Mouse (Mus musculus): ENCODE results near the gene Otos. TPM values are rescaled to one million over a fixed set of nuclear protein-coding genes. Genes with fewer than 3 reads are reported as not detected.

Otos gene
- polyA plus RNA-seq, 1 experiment from 2014 or later: 0.24 TPM

GRCm38 (mm10) chr1:92640393-92640792 is 8.2 kb downstream of the Otos start:
- H3K36me3 ChIP-seq (ENCODE audit: control insufficient read depth, insufficient read depth): peaks cover 11% of the 10 kb centered on the region
- ATAC-seq (replicated peaks; ENCODE audit: extremely low read depth, insufficient read depth, low FRiP score): no peak
- WGBS: 72% methylated on average over 6 of the region's 6 CpGs
- H3K9ac ChIP-seq (ENCODE audit: low read length): no peak overlapping the region
- H3K4me3 ChIP-seq (ENCODE audit: low read length): no peak overlapping the region
- H3K27me3 ChIP-seq (ENCODE audit: control insufficient read depth, insufficient read depth, low read length): no peaks in the 10 kb centered on the region
- H3K4me2 ChIP-seq (ENCODE audit: low read depth, low read length): peak overlapping the region; percentile 96; the same call in 1 of the 2 replicates
- no peak overlapping the region for H3K27ac ChIP-seq (ENCODE audit: low read length)
- H3K9me3 ChIP-seq (replicated peaks; ENCODE audit: control insufficient read depth, low read length): no peaks in the 10 kb centered on the region
- H3K4me1 ChIP-seq (ENCODE audit: control insufficient read depth, insufficient read depth, low read length): peaks cover 17% of the 10 kb centered on the region

- peaks cover 17% of the 10 kb centered on the region for H3K4me1 ChIP-seq (ENCODE audit: control insufficient read depth, insufficient read depth, low read length)
- no peaks in the 10 kb centered on the region for H3K9me3 ChIP-seq (replicated peaks; ENCODE audit: control insufficient read depth, low read length)
- no peak overlapping the region for H3K9ac ChIP-seq (ENCODE audit: low read length)
- no peak overlapping the region for H3K27ac ChIP-seq (ENCODE audit: low read length)
- no peak overlapping the region for H3K4me3 ChIP-seq (ENCODE audit: low read length)
- WGBS: 97% methylated on average over 4 of the region's 4 CpGs
- H3K27me3 ChIP-seq (ENCODE audit: control insufficient read depth, insufficient read depth, low read length): no peaks in the 10 kb centered on the region
- no peak for ATAC-seq (replicated peaks; ENCODE audit: extremely low read depth, insufficient read depth, low FRiP score)
- peaks cover 11% of the 10 kb centered on the region for H3K36me3 ChIP-seq (ENCODE audit: control insufficient read depth, insufficient read depth)
- H3K4me2 ChIP-seq (ENCODE audit: low read depth, low read length): no peak overlapping the region
These were observed 9.9 kb downstream of the Otos start for GRCm38 (mm10) chr1:92638736-92639135.

GRCm38 (mm10) chr1:92638181-92638580 is 10.5 kb downstream of the Otos start:
- Histone ChIP-seq H3K36me3 (ENCODE audit: control insufficient read depth, insufficient read depth) (peaks cover 11% of the 10 kb centered on the region), H3K27me3 (ENCODE audit: control insufficient read depth, insufficient read depth, low read length) (no peaks in the 10 kb centered on the region), H3K9me3 (replicated peaks; ENCODE audit: control insufficient read depth, low read length) (no peaks in the 10 kb centered on the region), H3K4me3 (ENCODE audit: low read length) (no peak overlapping the region), H3K9ac (ENCODE audit: low read length) (no peak overlapping the region), H3K4me2 (ENCODE audit: low read depth, low read length) (no peak overlapping the region), H3K4me1 (ENCODE audit: control insufficient read depth, insufficient read depth, low read length) (peaks cover 17% of the 10 kb centered on the region), H3K27ac (ENCODE audit: low read length) (no peak overlapping the region)
- WGBS: 88% methylated on average over 3 of the region's 3 CpGs
- no peak for ATAC-seq (replicated peaks; ENCODE audit: extremely low read depth, insufficient read depth, low FRiP score)

GRCm38 (mm10) chr1:92637501-92638172 is 11.0 kb downstream of the Otos start:
- Histone ChIP-seq H3K27ac (ENCODE audit: low read length) (no peak overlapping the region), H3K27me3 (ENCODE audit: control insufficient read depth, insufficient read depth, low read length) (no peaks in the 10 kb centered on the region), H3K9me3 (replicated peaks; ENCODE audit: control insufficient read depth, low read length) (no peaks in the 10 kb centered on the region), H3K4me1 (ENCODE audit: control insufficient read depth, insufficient read depth, low read length) (peaks cover 17% of the 10 kb centered on the region), H3K4me3 (ENCODE audit: low read length) (no peak overlapping the region), H3K9ac (ENCODE audit: low read length) (no peak overlapping the region), H3K4me2 (ENCODE audit: low read depth, low read length) (no peak overlapping the region), H3K36me3 (ENCODE audit: control insufficient read depth, insufficient read depth) (peaks cover 11% of the 10 kb centered on the region)
- 89% methylated on average over 15 of the region's 15 CpGs for WGBS
- ATAC-seq (replicated peaks; ENCODE audit: extremely low read depth, insufficient read depth, low FRiP score): no peak

- ATAC-seq (replicated peaks; ENCODE audit: extremely low read depth, insufficient read depth, low FRiP score): no peak
- Histone ChIP-seq H3K4me2 (ENCODE audit: low read depth, low read length) (no peak overlapping the region), H3K36me3 (ENCODE audit: control insufficient read depth, insufficient read depth) (peaks cover 11% of the 10 kb centered on the region), H3K4me1 (ENCODE audit: control insufficient read depth, insufficient read depth, low read length) (peaks cover 13% of the 10 kb centered on the region), H3K4me3 (ENCODE audit: low read length) (no peak overlapping the region), H3K27ac (ENCODE audit: low read length) (no peak overlapping the region), H3K9me3 (replicated peaks; ENCODE audit: control insufficient read depth, low read length) (no peaks in the 10 kb centered on the region), H3K27me3 (ENCODE audit: control insufficient read depth, insufficient read depth, low read length) (no peaks in the 10 kb centered on the region), H3K9ac (ENCODE audit: low read length) (no peak overlapping the region)
- 94% methylated on average over 11 of the region's 11 CpGs for WGBS
These were observed 12.0 kb downstream of the Otos start for GRCm38 (mm10) chr1:92636676-92637075.

- 85% methylated on average over 8 of the region's 8 CpGs for WGBS
These were observed 12.6 kb downstream of the Otos start for GRCm38 (mm10) chr1:92636015-92636414.

GRCm38 (mm10) chr1:92634976-92635599 is 13.6 kb downstream of the Otos start:
- Histone ChIP-seq H3K9ac (ENCODE audit: low read length) (no peak overlapping the region), H3K9me3 (replicated peaks; ENCODE audit: control insufficient read depth, low read length) (no peaks in the 10 kb centered on the region), H3K27ac (ENCODE audit: low read length) (no peak overlapping the region), H3K4me1 (ENCODE audit: control insufficient read depth, insufficient read depth, low read length) (peaks cover 2% of the 10 kb centered on the region; the same call in 1 of the 2 replicates), H3K36me3 (ENCODE audit: control insufficient read depth, insufficient read depth) (peaks cover 11% of the 10 kb centered on the region), H3K27me3 (ENCODE audit: control insufficient read depth, insufficient read depth, low read length) (no peaks in the 10 kb centered on the region), H3K4me2 (ENCODE audit: low read depth, low read length) (no peak overlapping the region), H3K4me3 (ENCODE audit: low read length) (no peak overlapping the region)
- ATAC-seq (replicated peaks; ENCODE audit: extremely low read depth, insufficient read depth, low FRiP score): no peak
- WGBS: 76% methylated on average over 4 of the region's 4 CpGs

More at GRCm38 (mm10) chr1:92636015-92636414, 12.6 kb downstream of the Otos start:
- ATAC-seq (replicated peaks; ENCODE audit: extremely low read depth, insufficient read depth, low FRiP score): no peak
- H3K4me3 ChIP-seq (ENCODE audit: low read length): no peak overlapping the region
- H3K27ac ChIP-seq (ENCODE audit: low read length): no peak overlapping the region
- H3K9ac ChIP-seq (ENCODE audit: low read length): no peak overlapping the region
- no peak overlapping the region for H3K4me2 ChIP-seq (ENCODE audit: low read depth, low read length)
- H3K9me3 ChIP-seq (replicated peaks; ENCODE audit: control insufficient read depth, low read length): no peaks in the 10 kb centered on the region
- H3K36me3 ChIP-seq (ENCODE audit: control insufficient read depth, insufficient read depth): peaks cover 11% of the 10 kb centered on the region
- H3K4me1 ChIP-seq (ENCODE audit: control insufficient read depth, insufficient read depth, low read length): peaks cover 11% of the 10 kb centered on the region
- H3K27me3 ChIP-seq (ENCODE audit: control insufficient read depth, insufficient read depth, low read length): no peaks in the 10 kb centered on the region

- no peak overlapping the region for H3K9ac ChIP-seq (ENCODE audit: low read length)
- H3K9me3 ChIP-seq (replicated peaks; ENCODE audit: control insufficient read depth, low read length): no peaks in the 10 kb centered on the region
- ATAC-seq (replicated peaks; ENCODE audit: extremely low read depth, insufficient read depth, low FRiP score): no peak
- WGBS: 52% methylated on average over 1 of the region's 1 CpGs
- H3K4me1 ChIP-seq (ENCODE audit: control insufficient read depth, insufficient read depth, low read length): no peaks in the 10 kb centered on the region
- H3K4me2 ChIP-seq (ENCODE audit: low read depth, low read length): no peak overlapping the region
- H3K36me3 ChIP-seq (ENCODE audit: control insufficient read depth, insufficient read depth): peaks cover 11% of the 10 kb centered on the region
- no peak overlapping the region for H3K27ac ChIP-seq (ENCODE audit: low read length)
- H3K27me3 ChIP-seq (ENCODE audit: control insufficient read depth, insufficient read depth, low read length): no peaks in the 10 kb centered on the region
- H3K4me3 ChIP-seq (ENCODE audit: low read length): no peak overlapping the region
These were observed 14.1 kb downstream of the Otos start for GRCm38 (mm10) chr1:92634569-92634968.

- 82% methylated on average over 8 of the region's 8 CpGs for WGBS
These were observed 14.9 kb downstream of the Otos start for GRCm38 (mm10) chr1:92633726-92634125.

More at GRCm38 (mm10) chr1:92633726-92634125, 14.9 kb downstream of the Otos start:
- Histone ChIP-seq H3K4me3 (ENCODE audit: low read length) (no peak overlapping the region), H3K27me3 (ENCODE audit: control insufficient read depth, insufficient read depth, low read length) (no peaks in the 10 kb centered on the region), H3K4me2 (ENCODE audit: low read depth, low read length) (no peak overlapping the region), H3K36me3 (ENCODE audit: control insufficient read depth, insufficient read depth) (peaks cover 11% of the 10 kb centered on the region), H3K27ac (ENCODE audit: low read length) (no peak overlapping the region), H3K9me3 (replicated peaks; ENCODE audit: control insufficient read depth, low read length) (no peaks in the 10 kb centered on the region), H3K9ac (ENCODE audit: low read length) (no peak overlapping the region), H3K4me1 (ENCODE audit: control insufficient read depth, insufficient read depth, low read length) (no peaks in the 10 kb centered on the region)
- ATAC-seq (replicated peaks; ENCODE audit: extremely low read depth, insufficient read depth, low FRiP score): no peak

Measured in heart, embryonic 16.5 days (tissue).